Mouse (Mus musculus) stomach, embryonic 14.5 days (tissue): ENCODE results near the gene Ppp1r3c. TPM values are rescaled to one million over a fixed set of nuclear protein-coding genes. Genes with fewer than 3 reads are reported as not detected.
"Not testable (repeated sequence)": the region's sequence is repeated elsewhere in the genome, so short reads cannot be mapped to it uniquely, and the experiment has no call there.

Experiments used
- ATAC-seq: fragments of 200-750 bp; cut with Nextera tagmentation; 2 replicates; pipeline ENCODE4 v1.8.0; 2017; ENCODE audit warnings: low read depth, moderate TSS enrichment; ENCODE audit not compliant: insufficient number of reproducible peaks, insufficient read depth, low FRiP score
- H3K27ac ChIP-seq: fragments of 300-500 bp; sonication (generic); 2 replicates; pipeline ENCODE4 v1.5.1; 2014; ENCODE audit warnings: mild to moderate bottlenecking, low read length, moderate library complexity, mixed read lengths
- H3K27me3 ChIP-seq: fragments of 300-500 bp; sonication (generic); 2 replicates; pipeline ENCODE4 v1.6.1; 2014; ENCODE audit warnings: low read length, control low read depth, mixed read lengths; ENCODE audit not compliant: control insufficient read depth, insufficient read depth
- H3K36me3 ChIP-seq: fragments of 300-500 bp; sonication (generic); 2 replicates; pipeline ENCODE4 v1.6.1; 2014; ENCODE audit warnings: mild to moderate bottlenecking, control low read depth, low read length, moderate library complexity, mixed read lengths; ENCODE audit not compliant: control insufficient read depth, insufficient read depth
- H3K4me1 ChIP-seq: fragments of 300-500 bp; sonication (generic); 2 replicates; pipeline ENCODE4 v1.6.1; 2014; ENCODE audit warnings: low read length, control low read depth, mixed read lengths; ENCODE audit not compliant: control insufficient read depth, insufficient read depth
- H3K4me2 ChIP-seq: fragments of 300-500 bp; sonication (generic); replicated peaks from 2 replicates; pipeline ENCODE4 v1.6.1; 2014; ENCODE audit warnings: low read depth, low read length, control low read depth
- H3K4me3 ChIP-seq: fragments of 300-500 bp; sonication (generic); 2 replicates; pipeline ENCODE4 v1.5.1; 2014; ENCODE audit warnings: low read depth, low read length, control low read depth
- H3K9ac ChIP-seq: fragments of 300-500 bp; sonication (generic); replicated peaks from 2 replicates; pipeline ENCODE4 v1.6.1; 2014; ENCODE audit warnings: low read depth, mild to moderate bottlenecking, control low read depth, low read length, moderate library complexity, mixed read lengths
- H3K9me3 ChIP-seq: fragments of 300-500 bp; sonication (generic); 2 replicates; pipeline ENCODE4 v1.6.1; 2016; ENCODE audit warnings: low read depth, low read length, control low read depth; ENCODE audit not compliant: control insufficient read depth
- WGBS: fragments of 180-500 bp; shearing (Covaris S2); extraction: QIAGEN DNeasy Blood & Tissue Kit; methylation state at CpG from one replicate; pipeline ENCODE4 v1.1.7; 2014; 5-methylcytosine and 5-hydroxymethylcytosine counted together
- polyA plus RNA-seq: library from polyadenylated mRNA; unstranded; fragments of >200 nt; fragmentation: Nextera tagmentation; extraction: Ambion mirVana; gene quantifications from 2 replicates; pipeline ENCODE4 v1.2.1, GENCODE M21; 2014

The Ppp1r3c gene
- polyA plus RNA-seq, 1 experiment from 2014 or later: 21.9 TPM

DNA sequence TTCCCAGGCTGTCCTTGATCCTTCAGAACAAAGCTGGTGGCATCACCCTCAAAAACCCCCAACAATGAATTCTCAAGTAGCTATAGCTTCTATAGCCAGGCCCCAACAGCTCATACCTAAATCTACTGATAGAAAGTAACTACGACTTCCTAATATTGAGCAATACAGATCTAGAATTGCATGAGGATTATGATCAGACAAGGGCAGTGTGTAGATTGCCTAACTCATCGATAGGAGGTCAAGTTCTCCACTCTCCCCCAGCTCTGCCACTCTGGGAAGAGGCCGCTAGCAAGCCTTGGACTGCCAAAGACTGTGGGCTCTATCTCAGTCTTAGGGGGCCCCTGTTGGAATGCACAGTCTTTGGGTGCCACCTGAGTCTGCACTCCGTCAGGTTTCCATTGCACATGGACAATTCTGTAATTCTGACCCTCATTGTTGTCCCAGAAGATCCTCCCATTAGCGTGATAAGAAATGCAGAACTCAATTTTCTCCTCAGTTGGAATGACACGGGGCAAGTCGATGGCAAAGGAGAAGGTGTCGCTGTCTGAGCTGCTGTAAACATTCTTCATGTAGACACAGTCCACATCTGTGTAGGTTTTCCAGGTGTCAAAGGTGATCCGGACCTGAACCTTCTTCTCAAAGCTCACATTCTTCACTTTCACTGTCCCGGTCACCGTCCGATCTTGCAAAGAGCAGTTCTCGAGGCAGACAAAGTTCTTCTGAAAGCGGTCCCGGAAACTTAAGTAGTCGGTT is 3.1 kb downstream of the Ppp1r3c start:
- Histone ChIP-seq H3K27ac (no peak overlapping the region), H3K27me3 (no peaks in the 10 kb centered on the region), H3K9me3 (no peaks in the 10 kb centered on the region), H3K9ac (no peak overlapping the region), H3K4me3 (no peak overlapping the region), H3K36me3 (peaks cover 6% of the 10 kb centered on the region; the same call in 1 of the 2 replicates), H3K4me2 (no peak overlapping the region), H3K4me1 (0 out of 2 replicates have a peak, but pooled peaks cover 3% of the 10 kb centered on the region)
- ATAC-seq: no peak
- 92% methylated on average over 16 of the region's 16 CpGs for WGBS

DNA sequence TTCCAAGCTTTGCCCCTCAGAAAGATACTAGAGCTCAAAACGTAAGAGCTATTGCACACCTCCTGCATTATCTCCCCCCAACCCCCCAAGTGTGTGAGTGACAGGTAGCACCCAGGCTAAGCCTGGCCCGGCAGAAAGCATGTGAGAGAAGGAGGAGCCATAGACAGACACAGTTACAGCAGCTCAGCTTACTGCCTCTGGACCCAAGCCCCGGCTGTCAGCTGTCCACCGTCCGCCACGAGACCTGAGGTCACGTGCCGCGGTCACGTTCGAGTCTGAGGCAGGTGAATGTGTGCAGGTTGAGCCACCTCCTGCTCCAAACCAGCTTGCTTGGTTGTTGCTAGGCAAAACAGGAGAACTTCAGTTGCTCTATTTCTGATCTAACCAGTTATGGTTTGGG is 5.1 kb downstream of the Ppp1r3c start:
- H3K9ac ChIP-seq: no peak overlapping the region
- ATAC-seq: no peak
- 74% methylated on average over 11 of the region's 11 CpGs for WGBS
- H3K27me3 ChIP-seq: no peaks in the 10 kb centered on the region
- H3K4me2 ChIP-seq: no peak overlapping the region
- H3K4me3 ChIP-seq: no peak overlapping the region
- H3K9me3 ChIP-seq: no peaks in the 10 kb centered on the region
- no peaks in the 10 kb centered on the region for H3K4me1 ChIP-seq
- peaks cover 6% of the 10 kb centered on the region; the same call in 1 of the 2 replicates for H3K36me3 ChIP-seq
- H3K27ac ChIP-seq: no peak overlapping the region

DNA sequence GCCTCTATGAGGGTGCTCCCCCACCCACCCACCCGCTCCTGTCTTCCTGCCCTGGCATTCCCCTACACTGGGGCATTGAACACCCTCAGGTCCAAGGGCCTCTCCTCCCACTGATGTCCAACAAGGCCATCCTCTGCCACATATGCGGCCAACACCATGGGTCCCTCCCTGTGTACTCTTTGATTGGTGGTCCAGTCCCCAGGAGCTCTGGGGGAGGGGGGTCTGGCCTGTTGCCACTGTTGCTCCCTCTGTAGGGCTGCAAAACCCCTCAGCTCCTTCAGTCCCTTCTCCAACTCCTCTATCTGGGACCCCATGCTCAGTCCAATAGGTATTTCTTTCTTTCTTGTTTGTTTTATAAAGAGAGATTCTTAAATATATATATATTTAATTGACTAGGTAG is 6.0 kb downstream of the Ppp1r3c start:
- 78% methylated on average over 2 of the region's 2 CpGs for WGBS
- H3K4me3 ChIP-seq, H3K4me1 ChIP-seq, H3K36me3 ChIP-seq, H3K9ac ChIP-seq, H3K9me3 ChIP-seq, H3K4me2 ChIP-seq, H3K27me3 ChIP-seq, H3K27ac ChIP-seq, ATAC-seq: not testable (repeated sequence)

DNA sequence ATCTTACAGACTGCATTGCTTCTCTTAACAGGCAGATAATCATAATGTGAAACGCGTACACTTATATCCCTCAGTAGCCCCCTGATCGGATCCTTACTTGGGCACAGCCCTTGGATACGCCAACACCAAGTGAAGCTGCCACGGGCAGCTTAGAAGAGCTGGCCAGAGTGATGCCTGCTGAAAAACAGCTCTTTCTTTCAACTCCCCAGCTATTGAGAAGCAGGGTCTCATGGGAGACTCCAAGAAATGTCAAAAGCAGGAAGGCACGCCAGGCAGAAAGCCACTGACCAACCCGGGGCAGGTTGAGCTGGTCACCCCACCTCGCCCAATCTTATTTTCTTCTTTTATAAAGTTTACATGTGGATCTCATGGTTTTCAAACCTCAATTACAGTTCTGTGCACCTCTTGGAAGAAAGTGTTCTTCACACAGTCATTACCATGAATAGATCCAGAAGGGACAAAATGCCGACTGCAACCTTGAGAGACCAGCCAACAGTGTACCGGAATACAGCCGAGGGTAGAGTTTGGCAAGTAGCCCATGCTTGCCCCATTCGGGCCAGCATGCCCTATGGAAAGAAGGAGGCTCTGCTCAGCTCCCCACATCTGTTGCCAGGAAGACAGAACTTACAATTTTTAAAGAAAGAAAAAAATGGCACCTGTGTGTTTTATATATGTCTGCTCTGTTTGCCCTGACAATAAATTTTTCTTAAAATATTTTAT is 7.6 kb downstream of the Ppp1r3c start:
- Histone ChIP-seq H3K4me1 (no peaks in the 10 kb centered on the region), H3K4me2 (no peak overlapping the region), H3K27me3 (no peaks in the 10 kb centered on the region), H3K9ac (no peak overlapping the region), H3K27ac (no peak overlapping the region), H3K4me3 (no peak overlapping the region), H3K9me3 (no peaks in the 10 kb centered on the region), H3K36me3 (peaks cover 6% of the 10 kb centered on the region; the same call in 1 of the 2 replicates)
- ATAC-seq: no peak
- 86% methylated on average over 12 of the region's 12 CpGs for WGBS

DNA sequence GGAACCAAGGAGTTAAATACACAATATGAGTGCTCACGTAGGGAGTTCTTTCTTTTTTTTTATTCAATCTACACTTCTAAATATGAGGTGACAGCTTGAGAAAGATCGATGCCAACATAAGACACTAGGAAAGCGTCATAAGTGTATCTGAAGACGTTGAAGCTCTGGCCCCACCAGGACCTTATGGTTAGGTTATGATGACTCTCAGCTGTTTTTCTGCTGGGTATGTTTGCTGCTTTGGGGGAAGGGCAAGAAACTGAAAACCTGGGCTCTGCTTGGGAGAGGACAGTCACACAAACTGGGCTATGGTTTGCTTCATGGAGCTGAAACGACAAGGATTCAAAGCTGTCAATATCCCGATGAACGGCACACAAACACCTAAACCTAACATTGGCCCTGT is 11.5 kb downstream of the Ppp1r3c start:
- WGBS: 48% methylated on average over 7 of the region's 7 CpGs
- Histone ChIP-seq H3K4me1 (no peaks in the 10 kb centered on the region), H3K27ac (no peak overlapping the region), H3K4me2 (no peak overlapping the region), H3K27me3 (no peaks in the 10 kb centered on the region), H3K4me3 (no peak overlapping the region), H3K36me3 (no peaks in the 10 kb centered on the region), H3K9ac (no peak overlapping the region), H3K9me3 (no peaks in the 10 kb centered on the region)
- no peak for ATAC-seq

DNA sequence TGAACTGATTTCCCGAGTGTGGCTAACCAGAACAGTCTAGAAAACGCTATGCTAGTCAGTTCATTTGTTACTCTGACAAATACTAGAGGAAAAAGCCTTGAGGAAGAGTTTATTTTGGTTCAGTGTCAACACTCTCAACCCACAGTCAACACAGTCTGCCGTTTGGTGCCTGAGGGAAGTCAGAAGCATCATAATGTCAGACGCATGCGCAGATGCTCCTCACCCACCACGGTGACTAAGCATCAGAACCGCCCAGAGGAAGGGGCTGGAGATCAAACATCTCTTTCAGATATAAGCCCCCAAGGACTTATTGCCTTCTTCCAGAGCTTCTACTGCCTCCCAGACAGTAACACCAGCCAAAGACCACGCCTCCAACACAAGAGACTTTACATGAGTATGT is 15.3 kb downstream of the Ppp1r3c start:
- no peak overlapping the region for H3K27ac ChIP-seq
- H3K4me1 ChIP-seq: no peaks in the 10 kb centered on the region
- no peak overlapping the region for H3K4me2 ChIP-seq
- no peak overlapping the region for H3K9ac ChIP-seq
- H3K4me3 ChIP-seq: no peak overlapping the region
- H3K27me3 ChIP-seq: no peaks in the 10 kb centered on the region
- no peaks in the 10 kb centered on the region for H3K9me3 ChIP-seq
- no peak for ATAC-seq
- WGBS: 65% methylated on average over 8 of the region's 8 CpGs
- no peaks in the 10 kb centered on the region for H3K36me3 ChIP-seq

DNA sequence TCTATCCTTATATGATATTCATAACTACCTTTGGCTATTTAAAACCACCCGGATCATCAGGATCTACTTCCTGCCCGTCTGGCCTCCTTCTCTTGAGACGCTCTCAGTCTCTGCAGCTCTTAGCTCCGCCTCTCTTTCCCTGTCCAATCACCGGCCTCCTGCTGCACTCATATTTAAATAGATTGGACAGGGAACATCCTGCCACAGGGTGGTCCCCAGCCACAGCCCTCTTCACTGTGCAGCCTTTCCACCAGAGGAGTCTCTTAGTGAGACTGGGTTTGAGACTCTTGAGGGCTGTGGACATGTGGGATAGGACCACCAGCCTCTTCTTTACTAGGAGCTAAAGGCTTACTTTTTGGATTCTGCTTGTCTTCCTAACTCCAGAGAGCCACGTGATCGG is 20.2 kb downstream of the Ppp1r3c start:
- no peaks in the 10 kb centered on the region for H3K36me3 ChIP-seq
- H3K4me2 ChIP-seq: no peak overlapping the region
- no peak overlapping the region for H3K9ac ChIP-seq
- no peak overlapping the region for H3K4me3 ChIP-seq
- no peaks in the 10 kb centered on the region for H3K27me3 ChIP-seq
- no peaks in the 10 kb centered on the region; the same call in 1 of the 2 replicates for H3K4me1 ChIP-seq
- no peaks in the 10 kb centered on the region for H3K9me3 ChIP-seq
- WGBS: 66% methylated on average over 7 of the region's 7 CpGs
- no peak overlapping the region for H3K27ac ChIP-seq
- ATAC-seq: no peak

DNA sequence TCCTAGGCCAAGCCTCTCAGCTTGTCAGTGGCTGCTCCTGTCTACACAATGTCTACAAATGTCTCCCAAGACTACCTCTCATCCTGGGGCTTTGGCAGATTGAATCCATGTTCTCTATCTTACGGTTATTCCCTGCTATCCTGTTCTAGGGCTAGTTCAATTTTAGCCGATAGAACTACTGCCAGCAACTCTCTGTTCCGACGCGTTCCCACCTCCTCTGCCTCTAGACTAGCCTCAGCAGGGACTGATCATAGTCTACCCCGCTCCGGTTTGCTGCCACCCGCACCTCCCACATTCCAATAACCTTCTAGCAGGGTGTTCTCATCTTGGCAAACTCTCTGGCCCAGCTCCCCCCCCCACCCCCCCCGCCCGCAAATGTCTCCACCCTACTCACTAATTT is 20.9 kb downstream of the Ppp1r3c start:
- Histone ChIP-seq H3K36me3 (no peaks in the 10 kb centered on the region), H3K9ac (no peak overlapping the region), H3K27me3 (no peaks in the 10 kb centered on the region), H3K4me2 (no peak overlapping the region), H3K4me1 (no peaks in the 10 kb centered on the region; the same call in 1 of the 2 replicates), H3K4me3 (no peak overlapping the region), H3K27ac (no peak overlapping the region), H3K9me3 (no peaks in the 10 kb centered on the region)
- ATAC-seq: no peak
- WGBS: 93% methylated on average over 10 of the region's 10 CpGs
